Mouse (Mus musculus) c-Kit-positive CD71-negative TER-119-negative erythroid progenitor cells, embryonic 14.5 days (primary cell): Measurements from ENCODE around the gene Syn3.
"Not testable (repeated sequence)": the region's sequence is repeated elsewhere in the genome, so short reads cannot be mapped to it uniquely, and the experiment has no call there.

Experiments used
- DNase-seq: peaks from one replicate; pipeline ENCODE4 v3.0.0-alpha.2; 2013; ENCODE audit warnings: low read depth

Gene Syn3

GRCm38 (mm10) chr10:86150076-86150475 lies 348.6 kb downstream of the Syn3 start:
- no peak for DNase-seq

GRCm38 (mm10) chr10:86149029-86149818 lies 349.5 kb downstream of the Syn3 start:
- DNase-seq = no peak

- no peak for DNase-seq
These were observed 359.5 kb downstream of the Syn3 start for GRCm38 (mm10) chr10:86139061-86139681.

GRCm38 (mm10) chr10:86137589-86138173 lies 361.0 kb downstream of the Syn3 start:
- DNase-seq = no peak

- no peak for DNase-seq
These were observed 361.6 kb downstream of the Syn3 start for GRCm38 (mm10) chr10:86137106-86137505.

GRCm38 (mm10) chr10:86136249-86136648 lies 362.4 kb downstream of the Syn3 start:
- DNase-seq = no peak

GRCm38 (mm10) chr10:86134848-86135247 lies 363.8 kb downstream of the Syn3 start:
- no peak for DNase-seq

GRCm38 (mm10) chr10:86134336-86134735 lies 364.4 kb downstream of the Syn3 start:
- DNase-seq = no peak

- no peak for DNase-seq
These were observed 366.2 kb downstream of the Syn3 start for GRCm38 (mm10) chr10:86132420-86132956.

- DNase-seq = no peak
These were observed 369.6 kb downstream of the Syn3 start for GRCm38 (mm10) chr10:86129046-86129445.

- DNase-seq = no peak
These were observed 372.2 kb downstream of the Syn3 start for GRCm38 (mm10) chr10:86126478-86126877.

- DNase-seq = no peak
These were observed 373.3 kb downstream of the Syn3 start for GRCm38 (mm10) chr10:86125421-86125820.

GRCm38 (mm10) chr10:86124115-86124514 lies 374.6 kb downstream of the Syn3 start:
- no peak for DNase-seq

GRCm38 (mm10) chr10:86123224-86123623 lies 375.5 kb downstream of the Syn3 start:
- DNase-seq = no peak

- not testable (repeated sequence) for DNase-seq
These were observed 376.2 kb downstream of the Syn3 start for GRCm38 (mm10) chr10:86122456-86122855.

- no peak for DNase-seq
These were observed 382.4 kb downstream of the Syn3 start for GRCm38 (mm10) chr10:86116268-86116667.

- DNase-seq = no peak
These were observed 384.3 kb downstream of the Syn3 start for GRCm38 (mm10) chr10:86114431-86114848.

GRCm38 (mm10) chr10:86108797-86109196 lies 389.9 kb downstream of the Syn3 start:
- DNase-seq = no peak

- DNase-seq = no peak
These were observed 391.0 kb downstream of the Syn3 start for GRCm38 (mm10) chr10:86107681-86108080.

- DNase-seq = no peak
These were observed 394.7 kb downstream of the Syn3 start for GRCm38 (mm10) chr10:86103976-86104375.

- DNase-seq = no peak
These were observed 398.3 kb downstream of the Syn3 start for GRCm38 (mm10) chr10:86100281-86100851.

GRCm38 (mm10) chr10:86098363-86098762 lies 400.3 kb downstream of the Syn3 start:
- no peak for DNase-seq
